Mouse (Mus musculus) frontal cortex, postnatal 10 days (tissue): Measurements from ENCODE around the gene Sult2a6.

Experiments used
- DNase-seq, 2 experiments: peaks; one replicate each; pipeline ENCODE4 v3.0.0; 2022; ENCODE audit warnings: low spot score in 2 of 2, mixed read lengths in 1 of 2

Gene Sult2a6

DNA sequence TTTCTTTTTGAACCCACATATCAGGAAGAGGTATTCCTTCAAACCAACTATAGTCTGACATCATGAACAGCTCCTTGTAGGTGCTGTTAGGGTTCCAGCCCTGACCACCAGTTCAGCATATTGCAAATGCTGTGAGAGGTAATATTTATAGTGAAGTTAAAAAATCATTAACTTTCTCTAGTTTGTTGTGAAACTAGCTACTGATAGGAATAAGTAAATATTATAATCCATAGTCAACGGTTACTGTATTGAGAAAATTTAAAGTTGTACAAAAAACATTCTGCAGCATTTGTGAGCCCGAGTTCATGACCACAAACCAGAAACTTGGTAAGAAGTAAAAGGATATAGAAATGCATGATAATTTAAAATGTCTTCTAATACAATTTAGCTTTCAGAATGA, at the start of gene Sult2a6:
Gene Sult2a6 (minus strand): TSS at position 101 of the 400 bp plus-strand sequence.
- no peak for DNase-seq

DNA sequence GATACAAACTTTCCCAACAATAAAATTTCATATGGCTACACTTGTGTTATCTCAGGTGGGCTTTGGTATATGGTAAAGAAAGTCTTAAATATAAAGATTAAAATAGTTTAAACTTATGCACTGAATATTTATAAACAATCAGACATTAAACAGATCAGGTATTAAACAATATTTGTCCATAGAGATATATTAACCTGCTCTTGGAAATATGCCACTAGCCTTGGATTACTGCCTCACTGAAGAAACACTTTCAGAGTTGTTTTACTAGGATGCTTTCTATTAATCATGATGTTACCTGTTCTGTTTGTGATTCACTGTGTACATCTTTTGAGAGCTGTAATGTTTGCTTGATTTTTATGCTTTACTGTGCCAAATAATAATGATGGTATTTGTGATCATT, 39.4 kb downstream of the Sult2a6 start:
- no peak for DNase-seq

DNA sequence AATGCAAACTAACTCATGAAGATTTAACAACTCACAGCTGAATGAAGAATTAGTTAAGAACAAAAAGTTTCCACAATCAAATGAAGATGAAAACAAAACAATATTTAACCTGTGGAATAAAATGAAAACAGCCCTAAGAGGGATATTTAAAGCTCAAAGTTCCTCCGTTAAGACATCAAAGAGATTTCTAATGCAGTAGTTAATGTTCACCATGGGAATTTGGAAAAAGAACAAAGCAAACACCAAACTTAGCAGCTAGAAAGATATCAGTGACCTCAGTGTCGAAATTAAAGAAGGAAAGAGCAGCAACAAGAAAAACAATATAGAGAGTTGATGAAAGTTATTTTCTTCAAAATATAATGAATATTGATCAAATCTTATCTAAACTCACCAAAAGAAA, 51.3 kb downstream of the Sult2a6 start:
- no peak for DNase-seq

DNA sequence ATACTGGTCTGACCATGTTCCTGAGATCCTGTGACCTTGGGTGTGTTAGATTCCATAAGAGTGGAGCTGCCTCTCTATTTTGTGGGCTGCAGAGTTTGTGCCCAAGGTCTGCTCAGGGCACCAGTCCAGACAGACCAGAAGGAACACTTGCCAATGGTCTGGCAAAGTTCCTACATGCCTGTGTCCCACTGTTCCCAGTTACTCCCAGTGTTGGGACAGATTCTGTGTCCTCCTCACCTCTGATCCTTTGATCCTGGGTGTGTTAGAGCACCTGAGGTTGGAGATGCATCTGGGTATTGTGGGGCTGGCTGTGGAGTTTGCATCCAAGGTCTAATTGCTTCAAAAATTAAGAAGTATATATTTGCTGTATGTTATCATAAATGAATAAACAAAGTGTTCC, 52.2 kb downstream of the Sult2a6 start:
- no peak for DNase-seq
